Mouse (Mus musculus): ENCODE data around the gene Pick1. TPM values are rescaled to one million over a fixed set of nuclear protein-coding genes. Genes with fewer than 3 reads are reported as not detected.
A peak's percentile ranks its signal among the peaks of the same experiment; 100 is the strongest.

Pick1 gene
- total RNA-seq, 1 experiment, result 61.0 TPM

DNA sequence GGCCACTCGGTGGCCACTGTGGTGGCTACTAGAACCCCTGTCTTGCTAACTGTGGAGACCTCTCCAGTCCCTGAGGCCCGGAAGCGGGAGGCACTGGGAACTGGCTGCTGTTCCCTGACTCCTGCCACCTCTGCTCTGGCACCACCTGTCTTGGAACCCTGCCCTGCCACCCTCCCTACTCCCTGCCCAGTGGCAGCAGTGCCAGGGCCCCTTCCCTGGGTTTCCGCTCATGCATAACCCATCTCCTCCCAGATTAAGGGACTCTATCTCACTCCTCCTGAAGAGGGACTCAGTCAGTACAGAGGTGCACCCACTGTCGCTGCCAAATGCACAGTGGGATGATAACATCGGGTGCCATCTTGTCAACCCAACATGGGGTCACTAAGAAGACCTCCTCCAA lies 36.5 kb upstream of the Pick1 start:
- Histone ChIP-seq H3K9me3 (ENCODE audit: control insufficient read depth, insufficient read depth, low read depth, low read length) (no peaks in the 10 kb centered on the region), H3K4me1 (ENCODE audit: control insufficient read depth in 2 of 2, insufficient read depth in 2 of 2, low read length in 2 of 2, poor library complexity in 1 of 2) (peaks cover 0 to 5% of the 10 kb centered on the region in 2 experiments; a peak in 2 of 4 replicates), H3K27ac (ENCODE audit: insufficient read depth, low read depth, low read length, poor library complexity, severe bottlenecking) (no peak overlapping the region), H3K9ac (ENCODE audit: insufficient read depth, low read depth, low read length, poor library complexity, severe bottlenecking) (no peak overlapping the region), H3K36me3 (ENCODE audit: control insufficient read depth, insufficient read depth, low read length, poor library complexity, severe bottlenecking) (no peaks in the 10 kb centered on the region), H3K4me3 (ENCODE audit: insufficient read depth in 1 of 2, low read depth in 1 of 2, low read length in 2 of 2, poor library complexity in 1 of 2, severe bottlenecking in 1 of 2) (peak overlapping the region; percentile 22 to 33; a peak in 1 of 4 replicates)
- in situ Hi-C loops (cut with MboI; ENCODE audit: low sequenced_read_pairs in 2 of 2, unreplicated experiment in 2 of 2), result no loop called here
- DNase-seq (ENCODE audit: low read depth, low spot score), result no peak
- TF ChIP-seq HCFC1 (IDR thresholded peaks at IDR 0.05; ENCODE audit: borderline replicate concordance, insufficient read depth, low read length), result no peak
- no peak for TF ChIP-seq MAFK (IDR thresholded peaks at IDR 0.05; ENCODE audit: insufficient read depth, low read depth, low read length)
- no peak for TF ChIP-seq ZC3H11A (IDR thresholded peaks at IDR 0.05; ENCODE audit: borderline replicate concordance, low read depth, low read length)
- no peak for TF ChIP-seq ZNF384 (IDR thresholded peaks at IDR 0.05; ENCODE audit: low read depth, low read length)
- TF ChIP-seq CHD2 (IDR thresholded peaks at IDR 0.05; ENCODE audit: low read depth, low read length), result no peak

GRCm38 (mm10) chr15:79192885-79193845 lies 35.8 kb upstream of the Pick1 start:
- peaks cover 0 to 5% of the 10 kb centered on the region in 2 experiments; a peak in 2 of 4 replicates for H3K4me1 ChIP-seq (ENCODE audit: control insufficient read depth in 2 of 2, insufficient read depth in 2 of 2, low read length in 2 of 2, poor library complexity in 1 of 2)
- peak overlapping the region; percentile 4; the same call in 1 of the 2 replicates for H3K9ac ChIP-seq (ENCODE audit: insufficient read depth, low read depth, low read length, poor library complexity, severe bottlenecking)
- no peak for DNase-seq (ENCODE audit: low read depth, low spot score)
- H3K9me3 ChIP-seq (ENCODE audit: control insufficient read depth, insufficient read depth, low read depth, low read length), result no peaks in the 10 kb centered on the region
- peak overlapping the region; percentile 22 to 33; a peak in 1 of 4 replicates for H3K4me3 ChIP-seq (ENCODE audit: insufficient read depth in 1 of 2, low read depth in 1 of 2, low read length in 2 of 2, poor library complexity in 1 of 2, severe bottlenecking in 1 of 2)
- H3K36me3 ChIP-seq (ENCODE audit: control insufficient read depth, insufficient read depth, low read length, poor library complexity, severe bottlenecking), result no peaks in the 10 kb centered on the region
- TF ChIP-seq MAFK (IDR thresholded peaks at IDR 0.05; ENCODE audit: insufficient read depth, low read depth, low read length) (no peak), ZNF384 (IDR thresholded peaks at IDR 0.05; ENCODE audit: low read depth, low read length) (no peak), HCFC1 (IDR thresholded peaks at IDR 0.05; ENCODE audit: borderline replicate concordance, insufficient read depth, low read length) (no peak), CHD2 (IDR thresholded peaks at IDR 0.05; ENCODE audit: low read depth, low read length) (no peak), ZC3H11A (IDR thresholded peaks at IDR 0.05; ENCODE audit: borderline replicate concordance, low read depth, low read length) (no peak)
- in situ Hi-C loops (cut with MboI; ENCODE audit: low sequenced_read_pairs in 2 of 2, unreplicated experiment in 2 of 2), result no loop called here
- no peak overlapping the region for H3K27ac ChIP-seq (ENCODE audit: insufficient read depth, low read depth, low read length, poor library complexity, severe bottlenecking)

- Histone ChIP-seq H3K9ac (ENCODE audit: insufficient read depth, low read depth, low read length, poor library complexity, severe bottlenecking) (no peak overlapping the region), H3K4me3 (ENCODE audit: insufficient read depth in 1 of 2, low read depth in 1 of 2, low read length in 2 of 2, poor library complexity in 1 of 2, severe bottlenecking in 1 of 2) (no peak overlapping the region), H3K9me3 (ENCODE audit: control insufficient read depth, insufficient read depth, low read depth, low read length) (no peaks in the 10 kb centered on the region), H3K27ac (ENCODE audit: insufficient read depth, low read depth, low read length, poor library complexity, severe bottlenecking) (no peak overlapping the region), H3K4me1 (ENCODE audit: control insufficient read depth in 2 of 2, insufficient read depth in 2 of 2, low read length in 2 of 2, poor library complexity in 1 of 2) (peaks cover 0 to 5% of the 10 kb centered on the region in 2 experiments; a peak in 2 of 4 replicates), H3K36me3 (ENCODE audit: control insufficient read depth, insufficient read depth, low read length, poor library complexity, severe bottlenecking) (no peaks in the 10 kb centered on the region)
- no peak for DNase-seq (ENCODE audit: low read depth, low spot score)
- in situ Hi-C loops (cut with MboI; ENCODE audit: low sequenced_read_pairs in 2 of 2, unreplicated experiment in 2 of 2), result no loop called here
- TF ChIP-seq HCFC1 (IDR thresholded peaks at IDR 0.05; ENCODE audit: borderline replicate concordance, insufficient read depth, low read length) (no peak), ZNF384 (IDR thresholded peaks at IDR 0.05; ENCODE audit: low read depth, low read length) (no peak), MAFK (IDR thresholded peaks at IDR 0.05; ENCODE audit: insufficient read depth, low read depth, low read length) (no peak), CHD2 (IDR thresholded peaks at IDR 0.05; ENCODE audit: low read depth, low read length) (no peak), ZC3H11A (IDR thresholded peaks at IDR 0.05; ENCODE audit: borderline replicate concordance, low read depth, low read length) (no peak)
Measured at GRCm38 (mm10) chr15:79194048-79194447, 34.9 kb upstream of the Pick1 start.

DNA sequence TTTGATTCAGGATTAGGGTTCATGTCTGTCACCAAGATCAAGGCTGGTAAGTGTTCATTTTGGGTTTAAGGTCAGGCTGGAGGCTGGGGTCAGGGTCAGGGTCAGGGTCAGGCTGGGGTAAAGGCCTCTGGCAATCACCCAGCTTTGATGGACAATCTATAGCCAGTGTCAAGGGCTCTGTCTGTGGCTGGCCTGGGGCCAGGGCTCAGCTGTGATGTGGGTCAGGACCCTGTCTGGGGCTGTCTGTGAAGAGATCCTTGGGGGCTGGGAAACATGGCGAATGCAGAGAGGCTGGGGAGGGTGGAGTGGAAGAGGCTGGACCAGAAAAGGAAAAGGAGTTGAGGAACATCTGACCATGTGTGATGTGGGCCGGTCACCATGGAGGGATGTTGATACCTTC lies 34.0 kb upstream of the Pick1 start:
- in situ Hi-C loops (cut with MboI; ENCODE audit: low sequenced_read_pairs in 2 of 2, unreplicated experiment in 2 of 2), result no loop called here

More for the DNA sequence above, 34.0 kb upstream of the Pick1 start:
- Histone ChIP-seq H3K9me3 (ENCODE audit: control insufficient read depth, insufficient read depth, low read depth, low read length) (no peaks in the 10 kb centered on the region), H3K27ac (ENCODE audit: insufficient read depth, low read depth, low read length, poor library complexity, severe bottlenecking) (no peak overlapping the region), H3K4me3 (ENCODE audit: insufficient read depth in 1 of 2, low read depth in 1 of 2, low read length in 2 of 2, poor library complexity in 1 of 2, severe bottlenecking in 1 of 2) (no peak overlapping the region), H3K36me3 (ENCODE audit: control insufficient read depth, insufficient read depth, low read length, poor library complexity, severe bottlenecking) (no peaks in the 10 kb centered on the region), H3K4me1 (ENCODE audit: control insufficient read depth in 2 of 2, insufficient read depth in 2 of 2, low read length in 2 of 2, poor library complexity in 1 of 2) (peaks cover 0 to 5% of the 10 kb centered on the region in 2 experiments; a peak in 2 of 4 replicates), H3K9ac (ENCODE audit: insufficient read depth, low read depth, low read length, poor library complexity, severe bottlenecking) (no peak overlapping the region)
- no peak for DNase-seq (ENCODE audit: low read depth, low spot score)
- no peak for TF ChIP-seq ZNF384 (IDR thresholded peaks at IDR 0.05; ENCODE audit: low read depth, low read length)
- no peak for TF ChIP-seq ZC3H11A (IDR thresholded peaks at IDR 0.05; ENCODE audit: borderline replicate concordance, low read depth, low read length)
- TF ChIP-seq HCFC1 (IDR thresholded peaks at IDR 0.05; ENCODE audit: borderline replicate concordance, insufficient read depth, low read length), result no peak
- no peak for TF ChIP-seq CHD2 (IDR thresholded peaks at IDR 0.05; ENCODE audit: low read depth, low read length)
- no peak for TF ChIP-seq MAFK (IDR thresholded peaks at IDR 0.05; ENCODE audit: insufficient read depth, low read depth, low read length)

Data from ES-E14 (cell line).